Mouse (Mus musculus): Measurements from ENCODE around the gene Snx10. TPM values are rescaled to one million over a fixed set of nuclear protein-coding genes. Genes with fewer than 3 reads are reported as not detected.
"Not testable (repeated sequence)": the region's sequence is repeated elsewhere in the genome, so short reads cannot be mapped to it uniquely, and the experiment has no call there.

Gene Snx10
- polyA plus RNA-seq (2012; rRNA removed): 2.5 and 4.1 TPM in 2 replicates

DNA sequence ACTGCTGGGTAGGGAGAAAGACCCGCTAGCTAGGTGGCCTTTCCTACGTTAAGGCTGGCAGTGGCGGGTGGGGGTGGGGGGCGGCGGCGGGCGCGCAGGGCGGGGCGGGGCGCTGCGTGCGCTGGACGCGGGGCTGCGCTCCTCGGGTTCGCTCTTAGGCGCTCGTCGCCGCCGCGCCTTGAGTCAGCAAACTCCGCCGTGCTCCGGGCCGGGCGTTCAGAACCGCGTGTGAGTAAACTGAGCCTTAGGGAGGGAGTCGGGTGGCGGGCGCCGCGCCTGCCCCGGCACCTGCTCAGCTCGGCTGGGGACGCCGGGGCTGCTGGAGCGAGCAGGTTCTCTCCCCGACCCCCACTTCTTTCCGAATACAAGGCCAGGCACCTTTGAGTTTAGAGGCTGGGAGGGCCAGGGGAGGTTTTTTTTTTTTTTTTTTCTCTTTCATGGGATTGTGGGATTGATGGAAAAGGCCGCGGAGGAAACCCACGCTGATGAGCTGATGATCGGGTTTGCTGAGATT is at the start of gene Snx10:
Gene Snx10 (plus strand): TSS at position 95 of the 514 bp plus-strand sequence.
- peak; percentile 49 for DNase-seq
- H3K27me3 ChIP-seq (replicated peaks; ENCODE audit: control insufficient read depth, insufficient read depth, low read length): no peaks in the 10 kb centered on the region
- no peaks in the 10 kb centered on the region for H3K4me1 ChIP-seq (ENCODE audit: control insufficient read depth, insufficient read depth, low read length)
- under 1% methylated on average over 47 of the region's 47 CpGs for WGBS
- no peaks in the 10 kb centered on the region for H3K36me3 ChIP-seq (ENCODE audit: control insufficient read depth, insufficient read depth, low read length)
- TF ChIP-seq CTCF (conservative IDR thresholded peaks at IDR 0.05; ENCODE audit: insufficient read depth, insufficient read length, low read depth, low read length) (no peak), POLR2A (IDR thresholded peaks at IDR 0.05; ENCODE audit: low read depth, low read length) (no peak)
- no peak within 1 kb of the TSS for H3K27ac ChIP-seq (ENCODE audit: insufficient read depth, low read depth, low read length)
- peak within 1 kb of the TSS; percentile 59 for H3K4me3 ChIP-seq (ENCODE audit: insufficient read depth, low read depth, low read length)

DNA sequence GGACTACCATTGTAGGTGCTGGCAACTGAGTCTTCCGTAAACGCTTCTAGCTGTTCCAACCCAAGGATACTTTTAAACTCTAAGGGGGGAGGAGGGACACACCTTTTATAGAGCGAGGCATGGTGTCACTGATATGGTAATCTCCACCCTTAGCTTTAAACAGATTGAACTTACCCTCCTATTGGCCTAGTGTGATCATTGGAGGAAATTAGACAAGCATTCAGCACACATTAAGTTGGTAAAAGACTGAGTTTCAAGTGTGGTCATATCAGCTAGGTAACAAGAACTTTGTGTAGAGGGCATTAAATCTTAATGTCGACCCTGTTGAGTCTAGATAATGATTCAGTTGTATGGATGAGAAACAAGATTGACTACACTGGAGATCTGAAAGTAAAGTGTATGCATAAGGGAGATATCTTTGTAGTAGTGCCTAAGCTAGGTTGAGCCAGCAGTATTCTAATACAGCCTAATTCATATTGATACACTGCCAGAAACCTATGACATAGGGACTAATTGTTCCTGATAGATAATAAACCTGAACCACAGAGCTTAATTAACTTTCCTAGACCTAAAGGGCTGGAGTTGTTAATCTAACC is 44.5 kb upstream of the Snx10 start:
- Histone ChIP-seq H3K4me3 (ENCODE audit: insufficient read depth, low read depth, low read length) (no peak overlapping the region), H3K27me3 (replicated peaks; ENCODE audit: control insufficient read depth, insufficient read depth, low read length) (no peaks in the 10 kb centered on the region), H3K36me3 (ENCODE audit: control insufficient read depth, insufficient read depth, low read length) (peaks cover 17% of the 10 kb centered on the region), H3K4me1 (ENCODE audit: control insufficient read depth, insufficient read depth, low read length) (no peaks in the 10 kb centered on the region; the same call in 1 of the 2 replicates), H3K27ac (ENCODE audit: insufficient read depth, low read depth, low read length) (no peak overlapping the region)
- no peak for DNase-seq
- TF ChIP-seq POLR2A (IDR thresholded peaks at IDR 0.05; ENCODE audit: low read depth, low read length) (no peak), CTCF (conservative IDR thresholded peaks at IDR 0.05; ENCODE audit: insufficient read depth, insufficient read length, low read depth, low read length) (no peak)
- WGBS: 93% methylated on average over 4 of the region's 4 CpGs

DNA sequence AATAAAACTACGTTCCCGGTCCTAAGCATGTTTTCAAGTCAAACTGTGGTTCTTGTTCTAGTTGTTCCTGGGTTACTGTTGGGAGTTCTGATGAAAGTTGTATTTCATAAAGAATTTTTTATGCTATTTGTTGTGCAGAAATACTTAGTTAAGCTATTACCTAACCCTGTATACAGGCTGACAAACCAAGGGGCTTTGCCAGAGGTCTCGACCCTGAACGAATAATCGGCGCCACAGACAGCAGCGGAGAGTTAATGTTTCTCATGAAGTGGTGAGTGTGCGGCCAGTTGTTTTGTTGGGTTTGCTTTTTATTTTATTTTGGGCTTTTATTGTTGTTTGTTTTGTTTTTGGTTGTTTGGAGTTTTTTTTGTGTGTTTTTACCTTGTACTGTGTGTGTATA is 42.2 kb upstream of the Snx10 start:
- Histone ChIP-seq H3K36me3 (ENCODE audit: control insufficient read depth, insufficient read depth, low read length) (peaks cover 13% of the 10 kb centered on the region), H3K4me1 (ENCODE audit: control insufficient read depth, insufficient read depth, low read length) (no peaks in the 10 kb centered on the region; the same call in 1 of the 2 replicates), H3K27me3 (replicated peaks; ENCODE audit: control insufficient read depth, insufficient read depth, low read length) (no peaks in the 10 kb centered on the region), H3K4me3 (ENCODE audit: insufficient read depth, low read depth, low read length) (no peak overlapping the region), H3K27ac (ENCODE audit: insufficient read depth, low read depth, low read length) (no peak overlapping the region)
- 50% methylated on average over 8 of the region's 8 CpGs for WGBS
- TF ChIP-seq POLR2A (IDR thresholded peaks at IDR 0.05; ENCODE audit: low read depth, low read length) (no peak), CTCF (conservative IDR thresholded peaks at IDR 0.05; ENCODE audit: insufficient read depth, insufficient read length, low read depth, low read length) (no peak)
- DNase-seq: peak; percentile 61

DNA sequence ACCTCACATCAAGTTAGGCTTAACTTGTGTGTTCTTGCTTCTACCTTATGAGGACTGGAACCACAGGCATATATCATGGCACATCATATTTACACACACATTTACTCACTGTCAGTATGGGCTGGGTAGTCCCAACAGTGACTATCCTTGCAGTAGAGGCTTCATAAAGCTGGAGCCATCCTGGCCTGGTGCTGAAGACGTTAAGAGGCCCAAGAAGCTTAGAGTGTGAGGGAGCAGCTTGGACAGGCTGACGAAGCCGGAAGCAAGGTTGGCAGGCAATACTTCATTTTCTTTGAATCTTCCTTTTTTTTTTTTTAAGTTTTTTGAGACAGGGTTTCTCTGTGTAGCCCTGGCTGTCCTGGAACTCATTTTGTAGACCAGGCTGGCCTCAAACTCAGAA is 39.8 kb upstream of the Snx10 start:
- WGBS: 94% methylated on average over 3 of the region's 3 CpGs
- Histone ChIP-seq H3K27me3 (replicated peaks; ENCODE audit: control insufficient read depth, insufficient read depth, low read length) (no peaks in the 10 kb centered on the region), H3K36me3 (ENCODE audit: control insufficient read depth, insufficient read depth, low read length) (peaks cover 7% of the 10 kb centered on the region), H3K4me1 (ENCODE audit: control insufficient read depth, insufficient read depth, low read length) (no peaks in the 10 kb centered on the region; the same call in 1 of the 2 replicates), H3K27ac (ENCODE audit: insufficient read depth, low read depth, low read length) (no peak overlapping the region), H3K4me3 (ENCODE audit: insufficient read depth, low read depth, low read length) (no peak overlapping the region)
- DNase-seq: no peak
- TF ChIP-seq POLR2A (IDR thresholded peaks at IDR 0.05; ENCODE audit: low read depth, low read length) (no peak), CTCF (conservative IDR thresholded peaks at IDR 0.05; ENCODE audit: insufficient read depth, insufficient read length, low read depth, low read length) (no peak)

DNA sequence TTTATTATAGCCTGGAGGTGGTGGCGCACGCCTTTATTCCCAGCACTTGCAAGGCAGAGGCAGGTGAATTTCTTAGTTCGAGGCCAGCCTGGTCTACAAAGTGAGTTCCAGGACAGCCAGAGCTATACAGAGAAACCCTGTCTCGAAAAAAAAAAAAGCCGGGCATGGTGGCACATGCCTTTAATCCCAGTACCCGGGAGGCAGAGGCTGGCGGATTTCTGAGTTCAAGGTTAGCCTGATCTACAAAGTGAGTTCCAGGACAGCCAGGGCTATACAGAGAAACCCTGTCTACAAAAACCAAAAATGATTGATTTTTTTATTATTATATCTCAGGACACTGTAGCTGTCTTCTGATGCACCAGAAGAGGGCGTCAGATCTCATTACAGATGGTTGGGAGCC is 39.1 kb upstream of the Snx10 start:
- H3K27ac ChIP-seq (ENCODE audit: insufficient read depth, low read depth, low read length); H3K27me3 ChIP-seq (replicated peaks; ENCODE audit: control insufficient read depth, insufficient read depth, low read length); DNase-seq; H3K4me3 ChIP-seq (ENCODE audit: insufficient read depth, low read depth, low read length); H3K36me3 ChIP-seq (ENCODE audit: control insufficient read depth, insufficient read depth, low read length); H3K4me1 ChIP-seq (ENCODE audit: control insufficient read depth, insufficient read depth, low read length): not testable (repeated sequence)
- WGBS: 94% methylated on average over 8 of the region's 8 CpGs

DNA sequence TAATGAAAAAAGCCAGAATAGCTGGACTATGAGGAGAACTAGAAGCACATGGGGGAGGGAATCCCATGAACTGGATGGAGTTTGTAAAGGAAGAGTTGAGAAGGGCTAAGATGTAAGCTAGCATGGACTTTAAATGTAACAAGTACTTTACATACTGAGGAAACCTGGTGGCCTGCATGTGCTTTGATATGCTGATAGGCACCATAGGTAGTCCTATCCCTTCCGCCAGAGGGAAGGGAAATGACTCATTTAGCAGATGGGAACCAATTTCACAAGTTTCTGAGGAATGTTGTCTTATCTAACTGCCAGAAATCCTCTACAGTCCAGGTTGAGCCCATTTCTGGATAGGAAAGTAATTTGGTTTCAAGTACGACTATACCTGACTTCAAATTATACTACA is 38.1 kb upstream of the Snx10 start:
- H3K36me3 ChIP-seq (ENCODE audit: control insufficient read depth, insufficient read depth, low read length): peaks cover 2% of the 10 kb centered on the region; the same call in 1 of the 2 replicates
- no peak overlapping the region for H3K4me3 ChIP-seq (ENCODE audit: insufficient read depth, low read depth, low read length)
- H3K4me1 ChIP-seq (ENCODE audit: control insufficient read depth, insufficient read depth, low read length): no peaks in the 10 kb centered on the region; the same call in 1 of the 2 replicates
- 81% methylated on average over 2 of the region's 2 CpGs for WGBS
- H3K27ac ChIP-seq (ENCODE audit: insufficient read depth, low read depth, low read length): no peak overlapping the region
- no peaks in the 10 kb centered on the region for H3K27me3 ChIP-seq (replicated peaks; ENCODE audit: control insufficient read depth, insufficient read depth, low read length)
- no peak for TF ChIP-seq CTCF (conservative IDR thresholded peaks at IDR 0.05; ENCODE audit: insufficient read depth, insufficient read length, low read depth, low read length)
- DNase-seq: no peak

DNA sequence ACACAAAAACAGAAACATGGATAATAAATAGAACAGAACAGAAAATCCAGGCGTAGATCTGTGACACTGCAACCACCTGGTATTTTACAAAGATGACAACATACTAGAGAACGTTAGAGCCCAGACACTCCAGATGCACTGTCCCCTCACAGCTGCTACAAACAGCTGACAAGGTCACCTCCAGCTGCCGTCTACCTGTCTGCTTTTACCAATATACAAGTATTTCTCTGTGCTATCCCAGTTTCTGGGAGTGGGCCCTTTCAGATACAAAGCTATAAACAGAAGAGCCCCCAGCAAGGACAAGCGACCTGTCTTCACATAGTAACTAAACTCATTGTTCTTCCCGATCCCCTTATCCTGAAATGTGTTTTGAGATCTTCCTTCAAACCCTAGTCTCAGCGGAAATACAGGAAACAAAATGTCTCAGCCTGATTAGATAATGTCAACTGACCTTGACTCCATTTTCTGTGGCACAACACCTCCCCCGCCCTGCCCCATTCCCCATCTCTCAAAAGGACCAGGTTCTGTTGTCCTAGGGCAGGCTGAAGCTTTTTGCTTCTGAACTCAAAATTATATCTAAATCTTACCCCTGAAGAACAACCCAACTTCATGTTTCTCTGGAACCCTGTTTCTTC is 37.5 kb upstream of the Snx10 start:
- no peak overlapping the region for H3K4me3 ChIP-seq (ENCODE audit: insufficient read depth, low read depth, low read length)
- DNase-seq: no peak
- TF ChIP-seq CTCF (conservative IDR thresholded peaks at IDR 0.05; ENCODE audit: insufficient read depth, insufficient read length, low read depth, low read length) (no peak), POLR2A (IDR thresholded peaks at IDR 0.05; ENCODE audit: low read depth, low read length) (no peak)
- H3K27me3 ChIP-seq (replicated peaks; ENCODE audit: control insufficient read depth, insufficient read depth, low read length): no peaks in the 10 kb centered on the region
- peaks cover 2% of the 10 kb centered on the region; the same call in 1 of the 2 replicates for H3K36me3 ChIP-seq (ENCODE audit: control insufficient read depth, insufficient read depth, low read length)
- no peak overlapping the region for H3K27ac ChIP-seq (ENCODE audit: insufficient read depth, low read depth, low read length)
- WGBS: 66% methylated on average over 7 of the region's 7 CpGs
- H3K4me1 ChIP-seq (ENCODE audit: control insufficient read depth, insufficient read depth, low read length): no peaks in the 10 kb centered on the region; the same call in 1 of the 2 replicates

All from kidney, adult 2 months (tissue).